Comparison of ENCODE assay signal across 8 mouse cellular contexts in genomic region chr5:33722266-33723018, GRCm38 (mm10). TPM values are rescaled to one million over a fixed set of nuclear protein-coding genes. Genes with fewer than 3 reads are reported as not detected.
DNase-seq lines count a peak whose midpoint lies in the region; ATAC-seq and TF ChIP-seq lines count a peak whose summit lies in the region.

No protein-coding gene starts in this region.

- no peaks in the 10 kb centered on the region for H3K9me3 ChIP-seq in embryonic facial prominence, embryonic 14.5 days (ENCODE audit: control insufficient read depth, low read length)
- no peaks in the 10 kb centered on the region for H3K9me3 ChIP-seq in intestine, postnatal 0 days (ENCODE audit: control insufficient read depth)
- H3K9me3 ChIP-seq in neural tube, embryonic 13.5 days, result no peaks in the 10 kb centered on the region

- peak overlapping the region; percentile 72 for H3K27ac ChIP-seq in embryonic facial prominence, embryonic 14.5 days (replicated peaks; ENCODE audit: low read depth, low read length)
- peak overlapping the region; percentile 73; the same call in 1 of the 2 replicates for H3K27ac ChIP-seq in intestine, postnatal 0 days (ENCODE audit: low read depth, low read length)
- H3K27ac ChIP-seq in neural tube, embryonic 13.5 days (replicated peaks), result peak overlapping the region; percentile 86

- 0 out of 2 replicates have a peak, but pooled peaks have one; percentile 2 for TF ChIP-seq CTCF in lung, adult 2 months (IDR thresholded peaks at IDR 0.05; ENCODE audit: insufficient read depth, low read length)
- TF ChIP-seq CTCF in intestine, postnatal 0 days (IDR thresholded peaks at IDR 0.05; ENCODE audit: low read depth), result no peak

- H3K4me2 ChIP-seq in embryonic facial prominence, embryonic 14.5 days (ENCODE audit: low read depth, low read length), result peak overlapping the region; percentile 97
- H3K4me2 ChIP-seq in intestine, postnatal 0 days (replicated peaks; ENCODE audit: low read depth), result peak overlapping the region; percentile 100
- H3K4me2 ChIP-seq in neural tube, embryonic 13.5 days, result peak overlapping the region; percentile 86

- no peak; the same call in 1 of the 2 replicates for ATAC-seq in embryonic facial prominence, embryonic 14.5 days (ENCODE audit: low read depth)
- no peak for ATAC-seq in intestine, postnatal 0 days
- ATAC-seq in neural tube, embryonic 13.5 days (ENCODE audit: low read depth), result peak; percentile 13

- peaks cover 28% of the 10 kb centered on the region for H3K27me3 ChIP-seq in embryonic facial prominence, embryonic 14.5 days (replicated peaks; ENCODE audit: control insufficient read depth, insufficient read depth, low read length)
- no peaks in the 10 kb centered on the region for H3K27me3 ChIP-seq in intestine, postnatal 0 days (replicated peaks; ENCODE audit: control insufficient read depth, insufficient read depth, low read length)
- H3K27me3 ChIP-seq in neural tube, embryonic 13.5 days, result peaks cover 28% of the 10 kb centered on the region

- peaks cover 18% of the 10 kb centered on the region for H3K4me1 ChIP-seq in lung, adult 2 months (ENCODE audit: control insufficient read depth, insufficient read depth, low read length)
- no peaks in the 10 kb centered on the region for H3K4me1 ChIP-seq in embryonic facial prominence, embryonic 14.5 days (ENCODE audit: control insufficient read depth, insufficient read depth, low read length)
- peaks cover 5% of the 10 kb centered on the region; the same call in 1 of the 2 replicates for H3K4me1 ChIP-seq in intestine, postnatal 0 days (replicated peaks; ENCODE audit: control insufficient read depth, insufficient read depth, low read length)
- peaks cover 64% of the 10 kb centered on the region for H3K4me1 ChIP-seq in neural tube, embryonic 13.5 days (replicated peaks)

- H3K36me3 ChIP-seq in embryonic facial prominence, embryonic 14.5 days (ENCODE audit: control insufficient read depth, insufficient read depth, low read length), result no peaks in the 10 kb centered on the region
- H3K36me3 ChIP-seq in intestine, postnatal 0 days (ENCODE audit: control insufficient read depth, insufficient read depth), result no peaks in the 10 kb centered on the region
- no peaks in the 10 kb centered on the region for H3K36me3 ChIP-seq in neural tube, embryonic 13.5 days

- H3K9ac ChIP-seq in embryonic facial prominence, embryonic 14.5 days (ENCODE audit: low read depth, low read length), result peak overlapping the region; percentile 83
- H3K9ac ChIP-seq in intestine, postnatal 0 days (ENCODE audit: low read depth, low read length), result peak overlapping the region; percentile 58
- H3K9ac ChIP-seq in neural tube, embryonic 13.5 days, result peak overlapping the region; percentile 81

- DNase-seq in lung, adult 2 months, result no peak
- DNase-seq in lung, postnatal 25 days (ENCODE audit: low spot score), result no peak
- no peak for DNase-seq in embryonic facial prominence, embryonic 14.5 days (ENCODE audit: low spot score)
- DNase-seq in ovary, postnatal 36 days (ENCODE audit: low spot score), result no peak
- no peak for DNase-seq in left cerebral cortex, adult 18-20 months (ENCODE audit: low spot score in 2 of 2)
- DNase-seq in left cerebral cortex, postnatal 36 days (ENCODE audit: low spot score in 2 of 2), result no peak

- TF ChIP-seq POLR2A in lung, adult 2 months (IDR thresholded peaks at IDR 0.05; ENCODE audit: borderline replicate concordance, extremely low read depth, low read depth, low read length), result no peak

- intact Hi-C loops in left cerebral cortex, postnatal 36 days (cut with DNase I), result loop anchor here (5.0 kb wide), 1 partner anchor 35 kb away; no protein-coding TSS in a partner anchor

- H3K4me3 ChIP-seq in lung, adult 2 months (replicated peaks; ENCODE audit: extremely low read depth, low read depth, low read length), result peak overlapping the region; percentile 89
- peak overlapping the region; percentile 79 for H3K4me3 ChIP-seq in embryonic facial prominence, embryonic 14.5 days (ENCODE audit: low read depth, low read length)
- H3K4me3 ChIP-seq in intestine, postnatal 0 days (ENCODE audit: low read depth, low read length), result peak overlapping the region; percentile 74
- peak overlapping the region; percentile 69 for H3K4me3 ChIP-seq in neural tube, embryonic 13.5 days

- WGBS in lung, adult 2 months, result under 1% methylated on average over 53 of the region's 53 CpGs
- under 1% methylated on average over 38 of the region's 53 CpGs for WGBS in embryonic facial prominence, embryonic 14.5 days
- under 1% methylated on average over 50 of the region's 53 CpGs for WGBS in intestine, postnatal 0 days
- WGBS in neural tube, embryonic 13.5 days, result under 1% methylated on average over 53 of the region's 53 CpGs

RNA-seq across cellular contexts. Expression of gene Fgfr3, which starts 1.0 kb away (rescaled TPM):
- 237 and 258 TPM in 2 replicates for polyA plus RNA-seq in lung, adult 2 months (2012; rRNA removed)
- 23.1 and 26.0 TPM in 2 replicates for polyA plus RNA-seq in embryonic facial prominence, embryonic 14.5 days (2014; fragmentation: Nextera tagmentation; extraction: Ambion mirVana)
- 2.6 and 3.5 TPM in 2 replicates for polyA plus RNA-seq in intestine, postnatal 0 days (2015; fragmentation: Nextera tagmentation; extraction: Ambion mirVana)
- polyA plus RNA-seq in neural tube, embryonic 13.5 days (2015; fragmentation: Nextera tagmentation; extraction: Ambion mirVana), result 42.3 and 44.9 TPM in 2 replicates
- 100 to 1,000 TPM; 104 to 116 TPM for total RNA-seq in left cerebral cortex, adult 18-20 months (2021)
- 100 to 1,000 TPM; 120 to 133 TPM for total RNA-seq in left cerebral cortex, postnatal 36 days (2021)
